Mouse (Mus musculus): ENCODE results near the gene Mrpl57. TPM values are rescaled to one million over a fixed set of nuclear protein-coding genes. Genes with fewer than 3 reads are reported as not detected.
A peak's percentile ranks its signal among the peaks of the same experiment; 100 is the strongest.

Mrpl57 gene
- 155 and 175 TPM in 2 replicates for polyA plus RNA-seq (2014; fragmentation: Nextera tagmentation; extraction: Ambion mirVana)

DNA sequence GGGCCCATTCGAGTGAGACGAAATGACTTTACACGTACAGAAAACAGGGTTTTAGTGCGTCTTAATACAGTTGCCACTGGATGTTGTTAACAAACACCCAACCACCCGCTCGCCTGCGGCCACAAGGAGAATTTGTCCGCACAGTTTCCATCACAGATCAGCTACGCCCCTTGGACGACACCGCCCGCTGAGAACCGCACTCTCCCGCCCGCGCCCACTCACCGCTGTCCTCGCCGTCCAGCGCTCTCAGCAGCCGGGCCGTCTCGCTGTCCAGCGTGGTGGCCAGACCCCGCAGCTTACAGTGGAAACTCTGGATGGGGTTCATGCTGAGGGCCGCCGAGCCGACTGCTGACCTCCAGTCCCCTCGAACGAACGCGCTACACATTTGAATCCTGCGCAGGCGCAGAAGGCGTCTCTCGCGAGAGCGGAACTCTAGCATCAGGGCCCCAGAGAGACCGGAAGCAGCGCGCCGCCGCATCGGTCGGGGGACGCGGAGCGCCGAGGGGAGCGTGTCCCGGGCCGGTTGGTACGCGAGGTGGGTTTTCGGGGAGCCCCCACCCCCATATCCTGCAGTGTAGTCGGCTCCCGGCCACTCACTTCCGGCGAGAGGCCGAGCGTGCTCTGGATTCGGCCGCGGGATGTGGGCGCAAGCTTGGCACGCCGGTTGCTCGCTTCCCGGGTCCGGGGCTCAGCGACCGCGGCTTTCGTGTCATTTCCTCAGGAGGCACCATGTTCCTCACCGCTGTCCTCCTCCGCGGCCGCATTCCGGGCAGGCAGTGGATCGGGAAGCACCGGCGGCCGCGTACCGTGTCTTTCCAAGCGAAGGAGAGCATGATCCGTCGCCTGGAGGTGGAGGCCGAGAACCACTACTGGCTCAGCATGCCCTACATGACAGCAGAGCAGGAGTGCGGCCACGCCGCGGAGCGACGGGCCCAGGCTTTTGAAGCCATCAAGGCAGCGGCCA lies at the start of gene Mrpl57, which contains the start of gene Ska3:
Mrpl57 (plus strand) TSS at position 447 of the 964 bp plus-strand sequence.
Ska3 (minus strand) TSS at position 398 of the 964 bp plus-strand sequence.
- WGBS, result under 1% methylated on average over 93 of the region's 96 CpGs
- Histone ChIP-seq H3K4me1 (ENCODE audit: control insufficient read depth, insufficient read depth, low read length) (peaks cover 8% of the 10 kb centered on the region), H3K4me3 (ENCODE audit: low read depth, low read length) (peak within 1 kb of the TSS; percentile 51), H3K36me3 (ENCODE audit: control insufficient read depth, insufficient read depth, low read length) (no peaks in the 10 kb centered on the region), H3K27ac (ENCODE audit: low read depth, low read length) (peak within 1 kb of the TSS; percentile 74), H3K9ac (replicated peaks; ENCODE audit: low read depth, low read length) (peak within 1 kb of the TSS; percentile 84), H3K27me3 (ENCODE audit: control insufficient read depth, insufficient read depth, low read length) (no peaks in the 10 kb centered on the region), H3K9me3 (ENCODE audit: control insufficient read depth, low read length) (no peaks in the 10 kb centered on the region), H3K4me2 (ENCODE audit: low read depth, low read length) (peak within 1 kb of the TSS; percentile 63)
- peak; percentile 98 for ATAC-seq (ENCODE audit: low read depth)

DNA sequence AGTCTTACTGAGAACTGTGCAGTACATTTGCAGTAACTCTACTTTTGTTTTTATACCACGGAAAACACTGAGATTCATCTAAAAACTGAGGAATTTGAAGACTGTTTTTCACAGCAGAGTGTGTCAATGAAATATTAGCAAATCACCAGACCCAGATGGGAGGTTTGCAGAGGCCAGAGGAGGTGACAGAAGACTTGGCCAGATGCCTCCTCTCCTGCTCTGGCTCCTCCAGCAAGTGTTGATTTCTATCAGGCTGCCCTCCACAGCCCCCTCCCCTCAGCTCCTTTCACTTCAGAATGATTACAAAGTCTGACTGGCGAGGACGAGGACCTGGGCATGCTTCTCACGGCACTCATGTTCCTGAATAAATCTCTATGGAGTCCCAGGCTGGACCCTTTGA lies 38.6 kb upstream of the Mrpl57 start:
- Histone ChIP-seq H3K27ac (ENCODE audit: low read depth, low read length) (no peak overlapping the region), H3K27me3 (ENCODE audit: control insufficient read depth, insufficient read depth, low read length) (no peaks in the 10 kb centered on the region), H3K9ac (replicated peaks; ENCODE audit: low read depth, low read length) (no peak overlapping the region), H3K4me3 (ENCODE audit: low read depth, low read length) (no peak overlapping the region), H3K9me3 (ENCODE audit: control insufficient read depth, low read length) (no peaks in the 10 kb centered on the region), H3K4me2 (ENCODE audit: low read depth, low read length) (no peak overlapping the region), H3K4me1 (ENCODE audit: control insufficient read depth, insufficient read depth, low read length) (no peaks in the 10 kb centered on the region), H3K36me3 (ENCODE audit: control insufficient read depth, insufficient read depth, low read length) (no peaks in the 10 kb centered on the region)
- 70% methylated on average over 4 of the region's 4 CpGs for WGBS
- no peak for ATAC-seq (ENCODE audit: low read depth)

GRCm38 (mm10) chr14:57789311-57789710 lies 36.7 kb upstream of the Mrpl57 start:
- H3K27me3 ChIP-seq (ENCODE audit: control insufficient read depth, insufficient read depth, low read length), result no peaks in the 10 kb centered on the region
- H3K4me3 ChIP-seq (ENCODE audit: low read depth, low read length), result no peak overlapping the region
- no peak overlapping the region for H3K27ac ChIP-seq (ENCODE audit: low read depth, low read length)
- no peaks in the 10 kb centered on the region for H3K9me3 ChIP-seq (ENCODE audit: control insufficient read depth, low read length)
- no peak for ATAC-seq (ENCODE audit: low read depth)
- no peak overlapping the region for H3K9ac ChIP-seq (replicated peaks; ENCODE audit: low read depth, low read length)
- H3K4me1 ChIP-seq (ENCODE audit: control insufficient read depth, insufficient read depth, low read length), result no peaks in the 10 kb centered on the region
- H3K36me3 ChIP-seq (ENCODE audit: control insufficient read depth, insufficient read depth, low read length), result no peaks in the 10 kb centered on the region
- no peak overlapping the region for H3K4me2 ChIP-seq (ENCODE audit: low read depth, low read length)
- 70% methylated on average over 2 of the region's 2 CpGs for WGBS

GRCm38 (mm10) chr14:57789759-57790158 lies 36.3 kb upstream of the Mrpl57 start:
- no peaks in the 10 kb centered on the region for H3K9me3 ChIP-seq (ENCODE audit: control insufficient read depth, low read length)
- no peak overlapping the region for H3K4me2 ChIP-seq (ENCODE audit: low read depth, low read length)
- no peak overlapping the region for H3K27ac ChIP-seq (ENCODE audit: low read depth, low read length)
- H3K4me3 ChIP-seq (ENCODE audit: low read depth, low read length), result no peak overlapping the region
- WGBS, result 87% methylated on average over 9 of the region's 9 CpGs
- no peak overlapping the region for H3K9ac ChIP-seq (replicated peaks; ENCODE audit: low read depth, low read length)
- H3K4me1 ChIP-seq (ENCODE audit: control insufficient read depth, insufficient read depth, low read length), result no peaks in the 10 kb centered on the region
- ATAC-seq (ENCODE audit: low read depth), result no peak
- H3K27me3 ChIP-seq (ENCODE audit: control insufficient read depth, insufficient read depth, low read length), result no peaks in the 10 kb centered on the region
- no peaks in the 10 kb centered on the region for H3K36me3 ChIP-seq (ENCODE audit: control insufficient read depth, insufficient read depth, low read length)

DNA sequence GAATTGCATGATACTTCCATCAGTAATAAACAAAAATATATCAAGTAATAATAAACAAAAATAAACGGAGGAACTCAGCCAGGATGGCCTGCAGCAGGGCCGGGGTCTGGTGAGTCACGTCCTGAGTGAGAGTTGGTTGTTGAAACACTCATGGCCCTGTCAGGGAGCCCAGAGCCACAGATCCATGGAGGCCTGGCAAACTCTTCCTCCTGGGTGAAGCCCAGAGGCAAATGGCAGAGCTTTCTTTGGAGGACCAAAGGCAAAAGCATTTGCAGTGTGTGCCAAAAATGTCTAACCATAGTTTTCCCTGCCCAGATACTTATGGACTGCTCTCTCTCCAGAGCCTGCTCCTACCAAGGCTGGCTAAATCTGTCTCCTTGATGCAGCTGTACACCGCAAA lies 34.9 kb upstream of the Mrpl57 start:
- H3K27ac ChIP-seq (ENCODE audit: low read depth, low read length), result no peak overlapping the region
- H3K36me3 ChIP-seq (ENCODE audit: control insufficient read depth, insufficient read depth, low read length), result no peaks in the 10 kb centered on the region
- H3K9ac ChIP-seq (replicated peaks; ENCODE audit: low read depth, low read length), result no peak overlapping the region
- no peaks in the 10 kb centered on the region for H3K9me3 ChIP-seq (ENCODE audit: control insufficient read depth, low read length)
- no peak for ATAC-seq (ENCODE audit: low read depth)
- no peaks in the 10 kb centered on the region for H3K27me3 ChIP-seq (ENCODE audit: control insufficient read depth, insufficient read depth, low read length)
- WGBS, result 86% methylated on average over 4 of the region's 4 CpGs
- H3K4me3 ChIP-seq (ENCODE audit: low read depth, low read length), result no peak overlapping the region
- no peak overlapping the region for H3K4me2 ChIP-seq (ENCODE audit: low read depth, low read length)
- no peaks in the 10 kb centered on the region for H3K4me1 ChIP-seq (ENCODE audit: control insufficient read depth, insufficient read depth, low read length)

DNA sequence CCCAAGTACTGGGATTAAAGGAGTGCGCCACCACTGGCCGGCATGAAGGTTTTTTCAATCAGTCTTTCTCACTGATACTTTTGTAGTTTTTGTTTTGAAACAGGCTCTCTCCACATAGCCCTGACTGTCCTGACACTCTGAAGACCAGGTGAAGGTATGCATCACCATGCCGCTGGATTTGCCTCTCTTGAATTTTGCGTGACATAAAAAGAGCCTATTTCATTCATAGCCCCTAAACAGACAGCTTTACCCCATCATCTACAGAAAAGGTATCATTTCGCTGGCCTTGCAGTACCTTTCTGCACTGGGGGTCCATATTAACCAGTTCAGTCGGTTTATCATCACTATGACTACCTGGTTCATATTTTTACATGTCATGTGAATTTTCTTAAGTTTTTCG lies 28.5 kb upstream of the Mrpl57 start:
- H3K36me3 ChIP-seq (ENCODE audit: control insufficient read depth, insufficient read depth, low read length), result 0 out of 2 replicates have a peak, but pooled peaks cover 1% of the 10 kb centered on the region
- peaks cover 17% of the 10 kb centered on the region for H3K4me1 ChIP-seq (ENCODE audit: control insufficient read depth, insufficient read depth, low read length)
- H3K27ac ChIP-seq (ENCODE audit: low read depth, low read length), result peak overlapping the region; percentile 77
- peak overlapping the region; percentile 76 for H3K4me3 ChIP-seq (ENCODE audit: low read depth, low read length)
- H3K9ac ChIP-seq (replicated peaks; ENCODE audit: low read depth, low read length), result peak overlapping the region; percentile 50
- peak overlapping the region; percentile 66 for H3K4me2 ChIP-seq (ENCODE audit: low read depth, low read length)
- H3K9me3 ChIP-seq (ENCODE audit: control insufficient read depth, low read length), result no peaks in the 10 kb centered on the region
- H3K27me3 ChIP-seq (ENCODE audit: control insufficient read depth, insufficient read depth, low read length), result no peaks in the 10 kb centered on the region
- 14% methylated on average over 7 of the region's 7 CpGs for WGBS
- ATAC-seq (ENCODE audit: low read depth), result peak; percentile 63

GRCm38 (mm10) chr14:57797991-57798931 lies 27.8 kb upstream of the Mrpl57 start, which contains the start of gene Sap18:
Gene Sap18 (plus strand): TSS chr14:57798180.
- Histone ChIP-seq H3K9ac (replicated peaks; ENCODE audit: low read depth, low read length) (peak within 1 kb of the TSS; percentile 80), H3K36me3 (ENCODE audit: control insufficient read depth, insufficient read depth, low read length) (peaks cover 8% of the 10 kb centered on the region), H3K27ac (ENCODE audit: low read depth, low read length) (peak within 1 kb of the TSS; percentile 77), H3K9me3 (ENCODE audit: control insufficient read depth, low read length) (no peaks in the 10 kb centered on the region), H3K27me3 (ENCODE audit: control insufficient read depth, insufficient read depth, low read length) (no peaks in the 10 kb centered on the region), H3K4me3 (ENCODE audit: low read depth, low read length) (peak within 1 kb of the TSS; percentile 76), H3K4me1 (ENCODE audit: control insufficient read depth, insufficient read depth, low read length) (peaks cover 17% of the 10 kb centered on the region), H3K4me2 (ENCODE audit: low read depth, low read length) (peak within 1 kb of the TSS; percentile 66)
- ATAC-seq (ENCODE audit: low read depth), result peak; percentile 98
- WGBS, result under 1% methylated on average over 93 of the region's 99 CpGs

DNA sequence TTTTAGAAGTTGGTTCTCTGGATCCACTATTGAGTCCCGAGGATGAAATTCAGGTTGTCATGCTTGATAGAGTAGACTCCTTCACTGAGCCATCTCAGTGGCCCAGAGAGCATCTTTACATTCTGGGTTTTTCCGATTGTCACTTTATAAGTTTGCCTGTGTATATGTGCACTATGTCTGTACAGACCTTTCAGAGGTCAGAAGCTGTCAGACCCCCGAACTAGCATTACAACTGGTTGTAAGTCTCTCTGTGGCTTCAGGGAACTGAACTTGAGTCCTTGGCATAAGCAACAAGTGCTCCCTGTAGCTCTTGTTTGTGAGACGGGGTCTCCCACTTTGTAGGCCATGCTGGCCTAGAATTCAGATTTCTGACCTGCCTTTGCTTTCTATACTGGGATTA lies 22.3 kb upstream of the Mrpl57 start:
- 84% methylated on average over 4 of the region's 4 CpGs for WGBS
- Histone ChIP-seq H3K9ac (replicated peaks; ENCODE audit: low read depth, low read length) (no peak overlapping the region), H3K4me3 (ENCODE audit: low read depth, low read length) (no peak overlapping the region), H3K27me3 (ENCODE audit: control insufficient read depth, insufficient read depth, low read length) (no peaks in the 10 kb centered on the region), H3K27ac (ENCODE audit: low read depth, low read length) (no peak overlapping the region), H3K4me2 (ENCODE audit: low read depth, low read length) (no peak overlapping the region), H3K36me3 (ENCODE audit: control insufficient read depth, insufficient read depth, low read length) (peaks cover 22% of the 10 kb centered on the region), H3K4me1 (ENCODE audit: control insufficient read depth, insufficient read depth, low read length) (peaks cover 17% of the 10 kb centered on the region), H3K9me3 (ENCODE audit: control insufficient read depth, low read length) (no peaks in the 10 kb centered on the region)
- ATAC-seq (ENCODE audit: low read depth), result no peak
